Mouse (Mus musculus) liver, embryonic 11.5 days (tissue): ENCODE measurements around the gene Slc24a2. TPM values are rescaled to one million over a fixed set of nuclear protein-coding genes. Genes with fewer than 3 reads are reported as not detected.

Experiments used
- ATAC-seq: fragments of 200-750 bp; cut with Nextera tagmentation; replicated peaks from 2 replicates; pipeline ENCODE4 v1.8.0; 2017; ENCODE audit warnings: moderate number of reproducible peaks, mild to moderate bottlenecking, moderate TSS enrichment, moderate library complexity; ENCODE audit not compliant: low FRiP score
- DNase-seq: peaks from one replicate; pipeline ENCODE4 v3.0.0-alpha.2; 2017; ENCODE audit warnings: low spot score
- H3K27ac ChIP-seq: fragments of 300-500 bp; sonication (generic); 2 replicates; pipeline ENCODE4 v1.5.1; 2014; ENCODE audit warnings: mild to moderate bottlenecking, low read depth, low read length, control low read depth
- H3K27me3 ChIP-seq: fragments of 300-500 bp; sonication (generic); replicated peaks from 2 replicates; pipeline ENCODE4 v1.6.1; 2014; ENCODE audit warnings: low read length, mixed read lengths; ENCODE audit not compliant: control insufficient read depth, insufficient read depth
- H3K36me3 ChIP-seq: fragments of 300-500 bp; sonication (generic); 2 replicates; pipeline ENCODE4 v1.6.1; 2014; ENCODE audit warnings: mild to moderate bottlenecking, low read length, moderate library complexity, mixed read lengths; ENCODE audit not compliant: control insufficient read depth, insufficient read depth
- H3K4me1 ChIP-seq: fragments of 300-500 bp; sonication (generic); replicated peaks from 2 replicates; pipeline ENCODE4 v1.6.1; 2014; ENCODE audit warnings: low read length, mixed read lengths; ENCODE audit not compliant: control insufficient read depth, insufficient read depth
- H3K4me2 ChIP-seq: fragments of 300-500 bp; sonication (generic); 2 replicates; pipeline ENCODE4 v1.6.1; 2014; ENCODE audit warnings: mild to moderate bottlenecking, control low read depth, moderate library complexity
- H3K4me3 ChIP-seq: fragments of 300-500 bp; sonication (generic); 2 replicates; pipeline ENCODE4 v1.5.1; 2014; ENCODE audit warnings: low read depth, low read length, control low read depth
- H3K9ac ChIP-seq: fragments of 300-500 bp; sonication (generic); 2 replicates; pipeline ENCODE4 v1.6.1; 2014; ENCODE audit warnings: low read depth, low read length, control low read depth
- H3K9me3 ChIP-seq: fragments of 300-500 bp; sonication (generic); 2 replicates; pipeline ENCODE4 v1.6.1; 2016; ENCODE audit warnings: low read length, inconsistent platforms, mixed read lengths; ENCODE audit not compliant: control insufficient read depth
- WGBS: fragments of 180-500 bp; shearing (Covaris S2); extraction: QIAGEN DNeasy Blood & Tissue Kit; methylation state at CpG from one replicate; pipeline ENCODE4 v1.1.7; 2014; 5-methylcytosine and 5-hydroxymethylcytosine counted together
- polyA plus RNA-seq: library from polyadenylated mRNA; unstranded; fragments of >200 nt; fragmentation: Nextera tagmentation; extraction: Ambion mirVana; gene quantifications from 2 replicates; pipeline ENCODE4 v1.2.1, GENCODE M21; 2014

The Slc24a2 gene
- polyA plus RNA-seq, 1 experiment from 2014 or later: 0.34 TPM

- Histone ChIP-seq H3K36me3 (no peaks in the 10 kb centered on the region), H3K4me3 (no peak overlapping the region), H3K9ac (no peak overlapping the region), H3K9me3 (no peaks in the 10 kb centered on the region), H3K4me2 (no peak overlapping the region), H3K27ac (no peak overlapping the region), H3K27me3 (no peaks in the 10 kb centered on the region), H3K4me1 (no peaks in the 10 kb centered on the region)
- DNase-seq: no peak
- WGBS: 81% methylated on average over 3 of the region's 3 CpGs
- no peak for ATAC-seq
Observed at GRCm38 (mm10) chr4:87093612-87094011, 136.7 kb downstream of the Slc24a2 start.

- no peak overlapping the region for H3K4me2 ChIP-seq
- DNase-seq: no peak
Observed at GRCm38 (mm10) chr4:87090841-87091240, 139.4 kb downstream of the Slc24a2 start.

DNA sequence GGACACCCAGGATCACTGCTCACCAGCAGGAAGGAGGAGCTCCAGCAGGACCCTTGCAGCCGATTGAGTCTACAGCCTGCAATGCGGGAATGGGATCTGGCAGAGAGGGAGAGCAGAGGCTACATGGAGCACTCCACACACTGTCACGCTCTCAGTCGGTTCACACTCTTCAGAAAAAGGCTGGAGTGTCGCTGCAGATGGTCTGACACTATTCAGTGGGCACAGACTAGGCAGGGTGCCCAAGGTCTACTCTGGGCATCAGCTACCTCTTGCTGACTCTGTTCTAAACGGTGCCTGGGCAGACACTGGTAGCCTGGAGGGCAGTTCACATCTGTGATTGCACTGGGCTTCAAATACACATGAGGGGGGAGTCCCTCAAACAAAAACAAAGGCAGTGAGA lies 141.6 kb downstream of the Slc24a2 start:
- H3K4me3 ChIP-seq: no peak overlapping the region
- 67% methylated on average over 6 of the region's 6 CpGs for WGBS
- no peak overlapping the region for H3K4me2 ChIP-seq
- H3K9ac ChIP-seq: no peak overlapping the region
- no peaks in the 10 kb centered on the region for H3K9me3 ChIP-seq
- no peak for ATAC-seq
- H3K4me1 ChIP-seq: no peaks in the 10 kb centered on the region
- DNase-seq: no peak
- no peaks in the 10 kb centered on the region for H3K27me3 ChIP-seq
- no peak overlapping the region for H3K27ac ChIP-seq
- H3K36me3 ChIP-seq: no peaks in the 10 kb centered on the region

More at GRCm38 (mm10) chr4:87090841-87091240, 139.4 kb downstream of the Slc24a2 start:
- Histone ChIP-seq H3K27ac (no peak overlapping the region), H3K27me3 (no peaks in the 10 kb centered on the region), H3K4me1 (no peaks in the 10 kb centered on the region), H3K4me3 (no peak overlapping the region), H3K9me3 (no peaks in the 10 kb centered on the region), H3K9ac (no peak overlapping the region), H3K36me3 (no peaks in the 10 kb centered on the region)
- ATAC-seq: no peak

DNA sequence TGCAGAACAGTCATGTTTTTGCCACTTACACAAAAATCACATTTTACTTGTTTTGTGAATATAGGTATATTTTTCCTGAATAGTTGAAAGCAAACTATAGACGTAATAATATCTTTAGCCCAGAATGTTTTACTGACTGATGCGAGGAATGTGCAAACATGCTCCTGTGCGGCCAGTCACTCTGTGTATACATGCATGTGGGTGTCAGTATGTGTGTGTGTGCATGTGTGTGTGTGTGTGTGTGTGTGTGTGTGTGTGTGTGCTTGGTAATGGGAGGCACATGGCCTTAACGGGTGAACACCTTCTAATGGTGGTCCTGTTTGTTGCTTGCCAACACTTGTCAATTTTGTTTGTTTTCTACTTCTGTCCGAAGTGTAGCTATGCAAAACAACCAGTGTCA lies 142.7 kb downstream of the Slc24a2 start:
- Histone ChIP-seq H3K27me3 (no peaks in the 10 kb centered on the region), H3K9me3 (no peaks in the 10 kb centered on the region), H3K27ac (no peak overlapping the region), H3K4me2 (no peak overlapping the region), H3K9ac (no peak overlapping the region), H3K36me3 (no peaks in the 10 kb centered on the region), H3K4me1 (no peaks in the 10 kb centered on the region), H3K4me3 (no peak overlapping the region)
- DNase-seq (no peak), ATAC-seq (no peak)
- WGBS: 83% methylated on average over 5 of the region's 5 CpGs

DNA sequence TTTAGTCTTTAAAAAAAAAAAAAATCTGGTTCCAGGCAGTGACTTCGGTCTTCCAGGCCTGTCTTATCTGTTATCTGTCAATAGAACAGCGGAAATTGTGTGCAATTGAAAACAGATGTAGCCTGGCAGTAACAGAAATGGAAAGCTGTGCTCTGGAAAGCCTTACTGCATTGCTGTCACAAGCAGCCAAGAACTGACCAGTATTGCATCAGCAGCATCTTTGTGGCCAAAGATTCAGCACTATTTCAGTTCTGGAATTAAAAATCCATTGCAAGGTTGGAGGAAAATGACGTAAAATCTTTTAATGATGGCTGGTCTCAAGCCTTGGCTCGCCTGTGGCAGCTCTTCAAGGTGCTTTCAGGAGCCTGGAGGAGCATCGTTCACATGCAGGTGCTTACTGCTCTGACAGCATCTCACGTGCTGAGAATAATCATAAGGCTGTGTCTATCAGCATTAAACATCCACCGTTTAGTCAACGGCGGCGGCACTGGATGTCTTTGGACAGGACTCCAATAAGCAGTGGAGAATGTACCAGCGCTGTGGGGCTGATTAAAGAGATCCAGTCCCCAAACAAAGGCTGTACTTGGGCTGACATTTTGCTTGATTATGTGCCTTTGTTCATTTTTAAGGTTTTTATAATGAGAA lies 143.2 kb downstream of the Slc24a2 start:
- Histone ChIP-seq H3K4me2 (no peak overlapping the region), H3K27ac (no peak overlapping the region), H3K9me3 (no peaks in the 10 kb centered on the region), H3K36me3 (no peaks in the 10 kb centered on the region), H3K27me3 (no peaks in the 10 kb centered on the region), H3K4me3 (no peak overlapping the region), H3K4me1 (no peaks in the 10 kb centered on the region), H3K9ac (no peak overlapping the region)
- DNase-seq: no peak
- WGBS: 63% methylated on average over 11 of the region's 11 CpGs
- ATAC-seq: no peak

- DNase-seq (no peak), ATAC-seq (no peak)
- H3K27ac ChIP-seq: no peak overlapping the region
- no peaks in the 10 kb centered on the region for H3K27me3 ChIP-seq
- 78% methylated on average over 6 of the region's 6 CpGs for WGBS
- H3K9ac ChIP-seq: no peak overlapping the region
- H3K4me2 ChIP-seq: no peak overlapping the region
- H3K9me3 ChIP-seq: no peaks in the 10 kb centered on the region
- no peaks in the 10 kb centered on the region for H3K36me3 ChIP-seq
- H3K4me3 ChIP-seq: no peak overlapping the region
- no peaks in the 10 kb centered on the region for H3K4me1 ChIP-seq
Observed at GRCm38 (mm10) chr4:87081321-87081720, 149.0 kb downstream of the Slc24a2 start.

GRCm38 (mm10) chr4:87079305-87079704 lies 151.0 kb downstream of the Slc24a2 start:
- 69% methylated on average over 4 of the region's 4 CpGs for WGBS
- no peaks in the 10 kb centered on the region for H3K9me3 ChIP-seq
- H3K9ac ChIP-seq: no peak overlapping the region
- no peak for ATAC-seq
- H3K27me3 ChIP-seq: no peaks in the 10 kb centered on the region
- H3K4me1 ChIP-seq: no peaks in the 10 kb centered on the region
- DNase-seq: no peak
- H3K4me3 ChIP-seq: no peak overlapping the region
- no peak overlapping the region for H3K4me2 ChIP-seq
- H3K36me3 ChIP-seq: no peaks in the 10 kb centered on the region
- no peak overlapping the region for H3K27ac ChIP-seq

DNA sequence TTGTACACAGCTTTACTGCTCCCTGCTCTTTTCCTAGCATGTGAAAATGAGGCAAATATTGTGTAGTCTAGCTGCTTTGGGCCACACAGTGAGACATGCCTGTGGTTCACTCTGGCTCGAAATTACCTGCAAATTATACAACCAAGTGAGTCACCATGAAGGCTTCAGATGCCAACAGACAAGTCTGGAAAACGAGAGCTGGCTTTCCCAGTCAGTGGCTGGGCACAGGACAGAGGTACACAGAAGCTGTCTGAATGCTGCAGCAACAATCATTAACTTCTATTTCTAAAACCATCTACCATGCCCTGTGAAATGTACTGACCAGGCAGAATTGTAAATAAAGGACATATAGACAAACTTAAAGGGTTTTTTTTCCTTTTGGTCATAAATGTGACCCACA lies 151.6 kb downstream of the Slc24a2 start:
- Histone ChIP-seq H3K9me3 (no peaks in the 10 kb centered on the region), H3K9ac (no peak overlapping the region), H3K27ac (no peak overlapping the region), H3K4me1 (no peaks in the 10 kb centered on the region), H3K4me2 (no peak overlapping the region), H3K36me3 (no peaks in the 10 kb centered on the region), H3K27me3 (no peaks in the 10 kb centered on the region), H3K4me3 (no peak overlapping the region)
- WGBS: 44% methylated on average over 2 of the region's 2 CpGs
- no peak for DNase-seq
- ATAC-seq: no peak

DNA sequence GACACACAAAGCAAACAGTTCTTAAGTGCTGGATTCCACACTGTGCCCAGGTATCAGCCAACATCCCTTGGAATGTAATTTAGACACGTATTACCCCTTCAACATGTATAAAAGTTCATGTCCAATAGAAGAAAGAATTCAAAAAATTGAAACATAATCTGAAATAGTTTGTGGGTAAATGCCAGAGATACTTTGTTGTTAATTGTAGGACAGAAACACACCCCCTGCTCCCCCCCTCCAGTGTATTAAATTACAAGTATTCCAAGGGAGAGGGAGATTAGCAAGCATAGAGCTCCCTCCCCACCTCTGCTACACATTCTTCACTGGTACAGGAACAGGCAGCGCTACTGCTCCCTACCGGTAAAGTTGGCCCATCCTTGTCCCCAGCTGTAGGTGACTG lies 154.5 kb downstream of the Slc24a2 start:
- no peak overlapping the region for H3K4me3 ChIP-seq
- H3K4me2 ChIP-seq: no peak overlapping the region
- no peaks in the 10 kb centered on the region for H3K36me3 ChIP-seq
- DNase-seq (no peak), ATAC-seq (no peak)
- no peaks in the 10 kb centered on the region for H3K27me3 ChIP-seq
- H3K9ac ChIP-seq: no peak overlapping the region
- no peaks in the 10 kb centered on the region for H3K4me1 ChIP-seq
- no peak overlapping the region for H3K27ac ChIP-seq
- no peaks in the 10 kb centered on the region for H3K9me3 ChIP-seq
- WGBS: 63% methylated on average over 3 of the region's 3 CpGs
